Mouse (Mus musculus) CD4-positive, CD25-positive, alpha-beta regulatory T cell, adult 2 months (primary cell): ENCODE measurements around the gene Sycp3.
"Not testable (repeated sequence)": the region's sequence is repeated elsewhere in the genome, so short reads cannot be mapped to it uniquely, and the experiment has no call there.

Experiments
- DNase-seq: peaks from one replicate; pipeline ENCODE4 v3.0.0-alpha.2; 2012; ENCODE audit warnings: low read depth, low spot score

Sycp3 gene

DNA sequence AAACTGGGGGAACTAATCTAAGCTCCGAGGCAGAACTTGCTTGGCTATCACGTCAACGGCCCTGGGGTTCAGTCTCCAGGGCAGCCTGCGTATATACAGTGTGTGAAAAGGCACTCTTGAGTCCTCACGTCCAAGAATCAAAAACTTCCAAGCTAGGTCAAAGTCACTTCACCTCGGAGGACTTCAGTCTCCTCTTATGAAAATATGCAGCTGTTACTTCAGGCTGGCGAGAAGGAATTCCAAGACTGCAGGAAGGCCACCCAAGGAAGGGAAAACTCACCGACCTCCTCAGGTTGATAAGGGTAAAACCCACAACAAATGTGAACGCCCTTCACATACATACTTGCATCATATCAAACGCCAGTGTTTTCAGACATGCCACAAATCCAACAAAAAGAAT is 42.0 kb downstream of the Sycp3 start:
- DNase-seq: no peak

DNA sequence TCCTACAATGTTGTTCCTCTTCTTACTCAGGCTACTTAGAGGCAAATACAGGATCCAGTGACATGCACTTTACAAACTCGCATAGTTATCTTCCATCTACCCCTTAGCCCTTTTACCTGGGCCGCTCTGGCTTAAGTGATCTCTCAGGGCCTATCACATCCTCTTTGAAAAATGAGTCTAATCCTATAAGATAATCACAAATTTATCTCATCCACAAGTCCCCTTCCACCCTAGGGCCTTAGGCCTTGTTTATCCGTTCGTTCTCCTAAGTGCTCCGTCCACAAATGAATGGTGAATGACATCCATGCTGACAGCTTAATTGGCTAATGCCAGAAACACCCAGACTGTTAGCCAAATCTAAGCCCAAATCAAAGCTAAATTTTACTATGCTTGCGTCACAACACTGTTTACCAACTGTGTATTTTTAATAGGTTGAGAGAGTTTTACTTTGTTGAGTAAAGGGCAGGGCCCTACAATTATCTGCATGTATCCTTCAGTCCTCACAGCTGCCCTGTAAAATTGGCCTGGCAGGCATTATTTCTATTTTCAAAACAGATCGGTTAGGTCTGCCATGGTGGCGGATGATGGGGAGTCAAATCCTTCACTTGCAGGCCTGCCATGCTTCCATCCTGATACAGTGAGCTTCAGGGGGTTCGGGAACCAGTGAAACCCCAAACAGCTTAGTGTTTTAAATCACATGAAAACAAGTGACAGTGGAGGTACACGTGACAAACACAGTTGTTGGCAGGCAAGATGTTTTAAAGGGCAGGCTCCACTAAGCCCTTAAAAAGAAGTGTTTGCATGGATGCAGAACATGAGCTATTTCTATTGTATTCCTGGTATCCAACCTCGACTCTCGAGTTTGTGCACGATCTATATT is 42.8 kb downstream of the Sycp3 start:
- no peak for DNase-seq

DNA sequence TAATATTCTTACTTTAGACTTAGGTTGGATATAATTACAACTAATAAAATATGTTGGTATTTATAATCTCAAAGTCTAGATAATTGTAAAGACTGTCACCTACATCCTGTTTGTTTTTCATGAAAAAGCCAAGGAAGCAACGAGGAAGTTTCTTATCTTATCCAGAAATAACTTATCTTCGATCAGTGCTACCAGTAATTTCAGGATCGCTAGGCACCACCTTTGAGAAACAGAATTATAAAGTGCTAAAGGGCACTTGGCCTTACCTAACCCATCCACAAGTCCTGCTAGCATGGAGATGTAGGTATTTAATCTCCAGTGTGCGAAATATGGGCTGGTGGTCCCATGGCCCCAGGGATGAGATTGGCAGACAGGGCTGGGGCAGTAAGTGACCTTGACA is 43.5 kb downstream of the Sycp3 start:
- peak; percentile 7 for DNase-seq

- DNase-seq: peak; percentile 91
These were observed 44.3 kb downstream of the Sycp3 start, which contains the start of gene Chpt1 for GRCm38 (mm10) chr10:88503421-88504314. Gene Chpt1, minus strand, starts transcription at chr10:88504073.

GRCm38 (mm10) chr10:88504481-88504880 is 45.1 kb downstream of the Sycp3 start:
- DNase-seq: no peak

GRCm38 (mm10) chr10:88505256-88505655 is 45.9 kb downstream of the Sycp3 start:
- DNase-seq: no peak

DNA sequence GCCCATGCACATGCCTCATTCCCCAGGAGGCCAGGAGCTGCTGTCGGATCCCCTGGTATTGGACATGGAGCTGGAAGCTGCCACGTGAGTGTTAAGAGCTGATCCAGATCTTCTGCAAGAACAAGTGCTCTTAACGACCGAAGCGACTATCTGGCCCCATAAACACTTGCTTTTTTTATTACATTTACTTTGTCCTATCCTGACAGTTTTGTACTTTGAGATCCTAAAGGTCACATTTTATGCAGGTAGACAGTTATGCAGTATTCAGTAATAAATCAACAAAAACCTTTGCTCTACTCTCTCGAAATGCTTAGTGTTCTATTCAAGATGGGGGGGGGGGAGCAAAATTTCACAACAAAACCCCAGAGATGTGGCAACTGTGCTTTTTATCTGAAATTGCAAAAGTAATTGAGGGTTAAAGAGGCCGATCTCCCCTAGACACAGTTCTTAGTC is 48.3 kb downstream of the Sycp3 start:
- DNase-seq: no peak

GRCm38 (mm10) chr10:88510503-88511271 is 51.3 kb downstream of the Sycp3 start:
- DNase-seq: no peak

DNA sequence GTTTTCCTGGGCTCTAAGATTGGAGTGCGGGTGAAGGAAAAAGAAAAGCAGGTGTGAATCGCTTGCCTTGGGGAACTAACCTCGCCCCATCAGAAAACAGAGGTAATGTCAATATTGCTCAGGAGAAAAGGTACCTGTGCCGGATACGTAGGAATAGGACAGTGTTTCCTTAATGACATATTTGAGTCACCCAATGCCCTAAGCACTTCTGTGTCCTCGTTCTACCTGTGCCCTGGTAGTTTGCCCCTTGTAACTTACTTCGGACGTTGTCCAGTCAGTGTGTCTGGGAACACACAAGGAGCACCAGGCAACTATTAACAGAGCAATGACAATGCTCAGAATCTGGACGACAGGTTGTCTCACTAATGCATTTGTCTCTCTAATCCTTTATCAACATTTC is 52.0 kb downstream of the Sycp3 start:
- DNase-seq: no peak

DNA sequence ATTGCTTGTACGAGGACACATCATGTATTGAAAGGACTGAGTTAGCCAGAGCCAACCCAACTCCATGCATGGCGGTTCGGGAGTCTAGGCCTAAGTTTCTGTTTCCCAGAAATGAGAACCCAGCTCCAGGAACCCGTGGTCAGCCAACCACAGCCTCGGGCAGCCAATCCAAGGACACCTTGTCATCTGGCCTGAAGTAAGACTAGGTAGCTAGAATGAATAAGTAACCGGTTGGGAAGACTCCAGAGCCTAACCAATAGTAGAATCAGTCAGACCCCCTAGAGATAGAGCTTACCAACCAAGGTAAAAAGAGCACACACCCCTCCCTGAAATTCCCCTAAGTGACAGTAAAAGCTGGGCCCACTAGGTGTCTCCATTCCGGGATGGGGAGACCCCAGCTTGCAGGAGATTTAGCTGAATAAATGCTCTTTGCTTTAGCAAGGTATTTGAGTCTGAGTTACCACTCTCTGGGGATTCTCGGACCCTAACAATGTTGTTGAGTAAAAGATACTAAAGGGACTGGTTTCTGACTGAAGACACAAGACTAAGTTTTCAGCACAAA is 54.3 kb downstream of the Sycp3 start:
- DNase-seq: no peak

GRCm38 (mm10) chr10:88514495-88514894 is 55.1 kb downstream of the Sycp3 start:
- no peak for DNase-seq

- DNase-seq: not testable (repeated sequence)
These were observed 55.7 kb downstream of the Sycp3 start for GRCm38 (mm10) chr10:88515049-88515448.

GRCm38 (mm10) chr10:88522795-88523194 is 63.4 kb downstream of the Sycp3 start:
- no peak for DNase-seq
